Mouse (Mus musculus) midbrain, embryonic 12.5 days (tissue): ENCODE results near the gene Tst. TPM values are rescaled to one million over a fixed set of nuclear protein-coding genes. Genes with fewer than 3 reads are reported as not detected.

Experiments used
- ATAC-seq: fragments of 200-750 bp; cut with Nextera tagmentation; 2 replicates; pipeline ENCODE4 v1.8.0; 2017; ENCODE audit warnings: low read depth, moderate TSS enrichment, moderate library complexity; ENCODE audit not compliant: low FRiP score
- H3K27ac ChIP-seq: fragments of 300-500 bp; sonication (generic); replicated peaks from 2 replicates; pipeline ENCODE4 v1.5.1; 2016; ENCODE audit warnings: mild to moderate bottlenecking
- H3K27me3 ChIP-seq: fragments of 300-500 bp; sonication (generic); 2 replicates; pipeline ENCODE4 v1.6.1; 2016; ENCODE audit warnings: mild to moderate bottlenecking
- H3K36me3 ChIP-seq: fragments of 300-500 bp; sonication (generic); 2 replicates; pipeline ENCODE4 v1.6.1; 2016
- H3K4me1 ChIP-seq: fragments of 300-500 bp; sonication (generic); 2 replicates; pipeline ENCODE4 v1.6.1; 2016
- H3K4me2 ChIP-seq: fragments of 300-500 bp; sonication (generic); replicated peaks from 2 replicates; pipeline ENCODE4 v1.6.1; 2016; ENCODE audit warnings: mild to moderate bottlenecking, moderate library complexity
- H3K4me3 ChIP-seq: fragments of 300-500 bp; sonication (generic); 2 replicates; pipeline ENCODE4 v1.5.1; 2016; ENCODE audit warnings: mild to moderate bottlenecking
- H3K9ac ChIP-seq: fragments of 300-500 bp; sonication (generic); replicated peaks from 2 replicates; pipeline ENCODE4 v1.6.1; 2016; ENCODE audit warnings: mild to moderate bottlenecking, moderate library complexity
- H3K9me3 ChIP-seq: fragments of 300-500 bp; sonication (generic); 2 replicates; pipeline ENCODE4 v1.6.1; 2016; ENCODE audit warnings: mild to moderate bottlenecking
- WGBS: fragments of 180-500 bp; shearing (Covaris S2); methylation state at CpG from one replicate; pipeline ENCODE4 v1.1.7; 2016; 5-methylcytosine and 5-hydroxymethylcytosine counted together
- polyA plus RNA-seq: library from polyadenylated mRNA; unstranded; fragments of >200 nt; fragmentation: Nextera tagmentation; extraction: Ambion mirVana; gene quantifications from 2 replicates; pipeline ENCODE4 v1.2.1, GENCODE M21; 2016

Gene Tst
- polyA plus RNA-seq, 1 experiment from 2014 or later = 5.5 TPM

DNA sequence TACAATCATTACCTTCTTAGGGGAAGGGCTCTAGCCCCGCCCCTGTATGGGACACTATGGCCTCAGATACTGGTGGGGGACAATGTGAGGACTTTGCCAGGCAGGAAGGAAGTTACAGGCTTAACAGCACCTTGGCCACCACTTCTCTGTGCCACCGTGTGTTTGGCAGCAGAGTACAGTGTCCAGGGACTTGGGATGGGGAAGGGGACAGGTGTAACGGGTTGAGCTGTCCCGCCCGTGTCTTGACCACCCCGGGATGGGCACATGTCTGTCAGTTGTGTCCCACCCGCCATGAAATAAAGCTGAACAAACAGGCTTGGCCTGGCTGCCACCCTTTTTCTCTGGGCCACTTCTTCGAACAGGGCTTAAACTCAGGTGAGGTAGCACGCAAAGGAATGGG lies 33.3 kb upstream of the Tst start:
- peaks cover 35% of the 10 kb centered on the region for H3K4me1 ChIP-seq
- peaks cover 17% of the 10 kb centered on the region; the same call in 1 of the 2 replicates for H3K36me3 ChIP-seq
- no peak overlapping the region for H3K27ac ChIP-seq
- no peak for ATAC-seq
- H3K4me3 ChIP-seq = no peak overlapping the region
- H3K9ac ChIP-seq = no peak overlapping the region
- 66% methylated on average over 9 of the region's 9 CpGs for WGBS
- H3K27me3 ChIP-seq = peaks cover 14% of the 10 kb centered on the region; the same call in 1 of the 2 replicates
- H3K4me2 ChIP-seq = no peak overlapping the region
- H3K9me3 ChIP-seq = no peaks in the 10 kb centered on the region

DNA sequence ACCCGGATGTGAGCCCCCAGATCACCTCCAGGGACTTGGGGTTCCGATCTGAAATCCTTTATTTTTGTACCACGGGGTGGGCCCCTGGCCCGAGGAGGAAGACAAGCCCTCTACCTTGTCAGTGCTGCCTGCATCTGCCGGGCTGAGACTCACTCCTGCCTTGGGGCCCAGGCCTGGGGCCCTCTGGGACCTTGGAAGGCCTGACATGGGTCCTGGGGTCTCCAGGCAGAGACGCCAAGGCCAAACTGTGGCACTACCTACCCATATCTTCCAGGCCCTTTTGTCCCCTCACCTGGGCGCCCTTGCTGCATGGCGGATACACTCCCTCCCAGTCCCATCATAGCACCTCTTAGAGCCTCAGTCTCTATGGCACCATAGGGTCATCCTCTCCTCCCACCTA lies 32.8 kb upstream of the Tst start:
- 54% methylated on average over 8 of the region's 8 CpGs for WGBS
- H3K9ac ChIP-seq = no peak overlapping the region
- no peak overlapping the region for H3K4me3 ChIP-seq
- no peak overlapping the region for H3K4me2 ChIP-seq
- peaks cover 14% of the 10 kb centered on the region; the same call in 1 of the 2 replicates for H3K27me3 ChIP-seq
- peaks cover 22% of the 10 kb centered on the region; the same call in 1 of the 2 replicates for H3K36me3 ChIP-seq
- H3K4me1 ChIP-seq = peaks cover 35% of the 10 kb centered on the region
- ATAC-seq = no peak
- H3K9me3 ChIP-seq = no peaks in the 10 kb centered on the region
- no peak overlapping the region for H3K27ac ChIP-seq

DNA sequence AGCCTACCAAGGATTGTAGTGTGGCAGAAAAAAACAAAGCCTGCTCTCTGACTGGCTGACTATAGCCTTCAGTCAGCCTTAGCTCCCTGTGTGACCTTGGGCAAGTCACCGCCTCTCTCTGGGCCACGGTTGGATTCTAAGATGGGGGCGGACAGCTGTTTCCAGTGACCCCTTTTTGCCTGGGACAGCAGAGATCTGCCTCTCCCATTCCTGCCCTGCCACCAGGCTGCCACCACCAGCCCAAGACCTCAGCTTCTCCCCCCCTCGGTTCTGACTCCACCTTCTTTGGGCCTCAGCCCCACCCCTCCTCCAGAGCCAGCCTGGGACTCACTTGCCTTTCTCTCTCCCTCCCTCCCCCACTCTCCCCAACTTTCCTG lies 32.3 kb upstream of the Tst start:
- no peak for ATAC-seq
- peaks cover 27% of the 10 kb centered on the region for H3K36me3 ChIP-seq
- H3K9me3 ChIP-seq = no peaks in the 10 kb centered on the region
- 46% methylated on average over 4 of the region's 4 CpGs for WGBS
- peaks cover 14% of the 10 kb centered on the region; the same call in 1 of the 2 replicates for H3K27me3 ChIP-seq
- H3K27ac ChIP-seq = no peak overlapping the region
- H3K9ac ChIP-seq = no peak overlapping the region
- peaks cover 35% of the 10 kb centered on the region for H3K4me1 ChIP-seq
- H3K4me2 ChIP-seq = no peak overlapping the region
- H3K4me3 ChIP-seq = no peak overlapping the region

DNA sequence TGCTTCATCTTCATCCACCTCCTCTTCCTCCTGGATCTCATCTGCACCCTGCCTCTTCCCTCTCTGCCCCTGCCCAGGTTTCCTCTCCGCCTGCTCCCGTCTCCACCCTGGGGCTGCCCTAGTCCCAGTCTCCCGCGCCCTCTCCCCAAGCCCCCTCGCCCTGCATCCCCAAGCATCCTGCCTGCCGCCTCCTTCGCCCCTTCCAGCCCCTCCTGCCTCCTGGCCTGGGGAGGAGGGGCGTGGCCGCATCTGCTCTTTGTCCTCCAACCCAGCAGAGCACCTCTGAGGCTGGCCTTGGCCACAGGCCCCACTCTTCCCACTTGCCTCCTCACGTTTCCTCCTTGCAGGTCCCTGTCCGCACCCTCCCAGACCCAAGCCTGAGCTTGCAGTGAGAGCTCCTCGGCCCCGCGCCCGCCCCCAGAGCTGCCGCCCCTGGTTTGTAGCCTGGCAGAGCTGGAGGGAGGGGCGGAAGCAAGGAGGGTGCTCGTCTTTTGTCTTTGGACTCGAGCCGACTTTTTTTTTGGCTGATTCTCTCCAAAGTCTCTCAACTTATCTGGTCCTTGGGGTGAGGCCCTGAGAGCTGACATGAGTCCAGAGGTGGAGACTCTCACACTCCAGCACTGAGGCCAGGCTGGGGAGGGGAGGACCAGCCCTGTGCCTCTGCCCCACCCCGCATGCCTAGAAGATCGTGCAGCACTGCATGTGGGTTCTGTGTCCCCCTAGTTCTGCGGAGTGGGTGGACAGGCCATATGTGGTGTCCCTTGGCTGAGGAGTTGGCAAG lies 31.7 kb upstream of the Tst start:
- peak; percentile 20 for ATAC-seq
- peak overlapping the region; percentile 63 for H3K27ac ChIP-seq
- 12% methylated on average over 23 of the region's 23 CpGs for WGBS
- H3K9me3 ChIP-seq = no peaks in the 10 kb centered on the region
- H3K9ac ChIP-seq = peak overlapping the region; percentile 20
- H3K27me3 ChIP-seq = peaks cover 14% of the 10 kb centered on the region; the same call in 1 of the 2 replicates
- peak overlapping the region; percentile 52 for H3K4me2 ChIP-seq
- H3K4me3 ChIP-seq = peak overlapping the region; percentile 28
- peaks cover 32% of the 10 kb centered on the region for H3K36me3 ChIP-seq
- peaks cover 35% of the 10 kb centered on the region for H3K4me1 ChIP-seq

DNA sequence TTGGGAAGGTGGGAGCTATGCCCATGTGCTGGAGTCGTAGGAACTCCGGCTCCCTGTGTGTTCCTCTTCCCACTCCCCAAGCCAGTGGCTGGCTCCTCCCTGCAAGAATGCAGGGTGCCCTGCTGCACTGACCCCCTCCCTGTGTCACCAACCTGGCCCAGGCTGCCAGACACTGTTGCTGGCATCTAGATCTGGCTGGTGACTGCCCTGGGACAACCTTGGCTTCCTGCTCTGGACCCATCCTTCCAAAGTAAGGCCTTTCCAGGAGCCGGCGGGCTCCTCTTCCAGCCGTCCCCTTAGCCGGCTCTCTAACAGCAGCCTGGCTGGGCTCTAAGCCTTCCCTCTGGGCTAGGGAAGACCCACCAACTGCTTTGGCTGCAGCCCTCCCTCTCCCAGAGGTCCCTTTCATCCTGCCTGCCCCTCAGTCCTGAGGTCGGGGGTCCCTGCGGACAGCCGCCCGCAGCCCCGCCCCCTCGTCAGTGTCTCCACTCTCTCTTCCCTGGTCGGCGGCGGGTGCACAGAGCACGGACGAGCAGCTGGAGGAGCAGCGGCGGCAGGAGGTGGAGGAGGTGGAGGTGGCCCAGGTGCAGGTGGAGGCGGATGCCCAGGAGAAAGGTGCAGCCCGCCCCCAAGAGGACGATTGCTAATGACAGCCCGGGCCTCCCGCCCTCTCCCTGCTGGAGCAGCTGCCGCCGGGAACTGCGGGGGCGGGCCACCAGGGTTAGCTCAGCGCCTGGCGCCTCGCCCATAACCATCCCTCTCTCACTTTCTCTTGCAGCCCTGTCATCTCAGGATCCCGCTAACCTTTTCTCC lies 30.9 kb upstream of the Tst start:
- peak overlapping the region; percentile 63 for H3K27ac ChIP-seq
- H3K9ac ChIP-seq = peak overlapping the region; percentile 20
- peak; percentile 35 for ATAC-seq
- 6% methylated on average over 25 of the region's 32 CpGs for WGBS
- H3K4me3 ChIP-seq = peak overlapping the region; percentile 28
- H3K9me3 ChIP-seq = no peaks in the 10 kb centered on the region
- H3K4me1 ChIP-seq = peaks cover 35% of the 10 kb centered on the region
- H3K4me2 ChIP-seq = peak overlapping the region; percentile 52
- peaks cover 14% of the 10 kb centered on the region; the same call in 1 of the 2 replicates for H3K27me3 ChIP-seq
- H3K36me3 ChIP-seq = peaks cover 41% of the 10 kb centered on the region

DNA sequence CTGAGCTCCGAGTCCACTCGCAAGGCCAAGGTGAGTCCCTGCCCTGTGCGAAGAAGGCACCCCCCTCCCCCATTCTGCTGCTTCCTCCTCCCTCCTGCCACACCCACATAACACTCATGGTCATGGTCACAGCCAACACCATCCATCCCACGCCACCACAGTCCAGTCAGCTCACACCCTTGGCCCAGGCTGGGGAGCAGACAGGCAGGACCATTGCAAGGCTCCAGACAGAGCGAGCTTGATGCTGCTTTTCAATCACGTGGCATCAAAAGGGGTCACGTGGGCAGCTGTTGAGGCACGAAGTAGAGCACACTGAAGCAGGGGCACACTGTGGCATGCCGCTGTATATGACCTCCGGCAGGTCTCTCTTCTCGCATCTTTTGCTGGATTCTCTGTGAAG lies 30.0 kb upstream of the Tst start:
- no peak overlapping the region for H3K27ac ChIP-seq
- H3K4me1 ChIP-seq = peaks cover 35% of the 10 kb centered on the region

DNA sequence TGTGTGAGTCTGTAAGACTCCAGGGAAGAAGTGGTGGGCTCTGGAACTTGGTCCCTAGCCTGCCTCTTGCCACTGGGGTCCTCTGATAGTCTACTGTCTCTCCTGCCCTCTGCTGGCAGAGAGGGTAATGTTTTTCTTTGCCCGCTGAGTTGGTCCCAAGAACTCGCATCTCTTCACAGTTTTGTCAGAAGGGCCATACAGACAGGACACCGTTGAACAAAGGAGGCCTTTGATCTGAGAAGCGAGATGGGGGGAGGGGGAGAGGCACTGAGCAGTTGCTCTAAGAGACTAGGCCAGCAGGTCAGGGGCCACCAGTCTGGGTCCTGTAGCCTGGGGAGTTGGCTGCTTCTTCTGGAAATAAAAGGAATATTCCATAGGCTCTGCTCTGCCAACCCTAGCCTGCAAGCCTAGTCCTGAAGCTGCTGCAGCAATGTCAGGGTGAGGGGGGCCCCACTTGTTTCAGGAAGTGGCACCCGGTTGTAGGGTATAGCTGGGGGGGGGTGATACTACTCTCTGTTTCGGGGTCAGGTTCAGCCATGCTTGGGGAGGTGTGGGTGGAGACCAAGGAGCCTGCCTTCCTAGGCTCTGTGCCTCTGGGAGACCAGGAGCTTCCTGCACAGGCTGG lies 29.3 kb upstream of the Tst start:
- no peak overlapping the region for H3K9ac ChIP-seq
- H3K27me3 ChIP-seq = peaks cover 14% of the 10 kb centered on the region; the same call in 1 of the 2 replicates
- no peaks in the 10 kb centered on the region for H3K9me3 ChIP-seq
- H3K36me3 ChIP-seq = peaks cover 50% of the 10 kb centered on the region
- H3K4me1 ChIP-seq = peaks cover 37% of the 10 kb centered on the region
- 34% methylated on average over 6 of the region's 6 CpGs for WGBS
- no peak overlapping the region for H3K27ac ChIP-seq
- H3K4me2 ChIP-seq = no peak overlapping the region
- H3K4me3 ChIP-seq = no peak overlapping the region
- ATAC-seq = no peak

More for the DNA sequence above, 30.0 kb upstream of the Tst start:
- H3K27me3 ChIP-seq = peaks cover 14% of the 10 kb centered on the region; the same call in 1 of the 2 replicates
- H3K9me3 ChIP-seq = no peaks in the 10 kb centered on the region
- H3K4me2 ChIP-seq = no peak overlapping the region
- 84% methylated on average over 11 of the region's 11 CpGs for WGBS
- peaks cover 50% of the 10 kb centered on the region for H3K36me3 ChIP-seq
- no peak for ATAC-seq
- no peak overlapping the region for H3K9ac ChIP-seq
- no peak overlapping the region for H3K4me3 ChIP-seq

DNA sequence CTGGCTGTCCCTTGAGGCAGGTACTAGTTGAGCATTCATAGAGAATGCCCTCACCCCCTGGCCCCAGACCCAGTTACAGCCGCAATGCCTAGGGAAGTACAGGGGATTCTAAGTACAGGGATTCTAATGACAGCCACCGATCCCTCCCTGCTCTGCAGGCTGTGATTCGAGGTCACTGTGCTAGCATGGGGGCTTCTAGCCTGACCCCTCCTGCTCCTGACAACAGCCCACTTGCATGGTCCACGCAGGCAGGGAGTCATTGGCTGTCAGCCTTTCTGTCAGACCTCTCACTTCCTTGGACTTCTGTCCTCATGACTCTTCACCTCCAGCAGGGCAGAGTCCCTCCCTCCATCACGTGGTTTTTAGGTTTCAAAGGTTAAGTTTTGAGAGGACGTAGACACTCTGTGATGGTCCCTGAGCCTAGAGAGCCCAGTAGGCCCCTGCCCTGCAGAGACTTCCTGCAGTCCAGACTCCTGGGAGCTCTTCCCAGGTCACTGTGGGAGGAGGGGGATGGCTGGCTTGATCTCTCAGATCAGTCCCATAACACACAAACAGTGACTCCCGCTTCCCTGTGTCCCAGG lies 25.9 kb upstream of the Tst start:
- Histone ChIP-seq H3K4me1 (peaks cover 37% of the 10 kb centered on the region), H3K9ac (no peak overlapping the region), H3K4me2 (no peak overlapping the region), H3K36me3 (peaks cover 50% of the 10 kb centered on the region), H3K27ac (no peak overlapping the region), H3K4me3 (no peak overlapping the region), H3K9me3 (no peaks in the 10 kb centered on the region), H3K27me3 (peaks cover 10% of the 10 kb centered on the region)
- no peak for ATAC-seq
- WGBS = 87% methylated on average over 7 of the region's 7 CpGs

DNA sequence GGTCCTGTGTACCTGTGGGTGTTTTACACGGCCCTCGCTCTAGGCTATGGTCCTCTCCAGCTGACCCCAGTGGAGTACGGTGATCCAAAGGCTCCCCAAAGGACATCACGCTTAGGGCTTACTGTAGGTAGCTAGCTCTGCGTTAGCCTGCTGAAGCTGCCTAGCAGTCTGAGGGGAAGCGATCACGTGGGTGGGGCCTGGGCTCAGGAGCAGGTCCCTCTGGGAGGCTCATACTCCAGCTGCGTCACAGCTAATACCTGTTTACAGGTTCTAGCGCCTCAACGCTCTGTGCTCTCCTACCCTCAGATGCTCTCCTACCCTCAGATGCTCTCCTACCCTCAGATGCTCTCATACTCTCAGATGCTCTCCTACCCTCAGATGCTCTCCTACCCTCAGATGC lies 25.2 kb upstream of the Tst start:
- Histone ChIP-seq H3K4me2 (no peak overlapping the region), H3K9ac (no peak overlapping the region), H3K4me3 (no peak overlapping the region), H3K36me3 (peaks cover 50% of the 10 kb centered on the region), H3K4me1 (peaks cover 30% of the 10 kb centered on the region), H3K9me3 (no peaks in the 10 kb centered on the region), H3K27ac (no peak overlapping the region), H3K27me3 (peaks cover 12% of the 10 kb centered on the region)
- ATAC-seq = no peak
- WGBS = 87% methylated on average over 10 of the region's 10 CpGs

DNA sequence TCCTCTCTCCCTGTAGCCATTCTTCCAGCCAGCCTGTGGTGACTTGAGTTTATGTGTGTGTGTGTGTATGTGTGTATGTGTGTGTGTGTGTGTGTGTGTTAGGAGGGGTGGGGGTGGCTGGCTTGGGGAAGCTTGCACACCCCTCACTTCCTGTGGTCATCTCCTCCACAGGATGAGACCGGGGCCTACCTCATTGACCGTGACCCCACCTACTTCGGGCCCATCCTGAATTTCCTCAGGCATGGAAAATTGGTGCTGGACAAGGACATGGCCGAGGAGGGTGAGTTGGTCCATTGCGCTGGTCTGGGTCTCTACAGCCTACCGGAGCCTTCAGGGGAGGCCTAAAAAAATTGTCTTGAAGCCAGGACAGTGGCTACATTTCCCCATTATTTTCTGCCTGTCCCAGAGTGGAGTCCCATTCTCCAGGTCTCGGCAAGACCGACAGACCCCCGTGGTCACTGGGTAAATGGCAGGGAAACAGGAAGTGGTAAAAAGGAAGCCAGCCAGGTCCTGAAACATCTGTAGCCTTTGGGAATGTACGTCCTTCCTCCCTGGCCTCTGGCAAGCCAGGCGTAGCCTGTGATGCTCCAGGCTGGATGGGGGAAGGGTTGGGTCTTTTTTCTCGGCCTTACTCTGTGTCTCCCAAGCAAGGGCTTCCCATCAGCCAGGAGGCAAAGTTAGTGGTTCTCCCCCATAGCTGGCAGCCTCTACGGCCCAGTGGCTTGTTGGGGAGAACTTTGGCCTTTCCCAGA lies 24.3 kb upstream of the Tst start:
- ATAC-seq = no peak
- Histone ChIP-seq H3K4me1 (peaks cover 25% of the 10 kb centered on the region), H3K9ac (peak overlapping the region; percentile 86; the same call in 1 of the 2 replicates), H3K4me2 (peak overlapping the region; percentile 84), H3K9me3 (no peaks in the 10 kb centered on the region), H3K27me3 (peaks cover 12% of the 10 kb centered on the region), H3K27ac (no peak overlapping the region), H3K36me3 (peaks cover 42% of the 10 kb centered on the region), H3K4me3 (peak overlapping the region; percentile 88)
- WGBS = 87% methylated on average over 13 of the region's 13 CpGs

DNA sequence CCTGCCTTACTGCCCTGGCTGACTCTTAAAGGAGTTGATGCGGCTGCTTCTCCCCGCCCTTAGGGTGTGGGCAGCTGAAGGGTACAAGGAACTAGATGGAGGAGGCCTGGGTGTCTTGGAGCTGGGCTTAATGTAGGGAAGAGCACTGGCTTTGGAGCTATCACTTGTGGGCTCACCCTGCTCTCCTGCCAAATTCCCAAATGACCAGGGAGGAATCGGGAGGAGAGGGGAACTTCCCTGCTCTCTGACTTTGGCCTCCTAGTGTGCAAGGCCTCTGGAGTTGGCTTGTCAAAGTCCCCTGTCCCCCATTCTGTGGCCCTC lies 23.4 kb upstream of the Tst start:
- Histone ChIP-seq H3K9ac (peak overlapping the region; percentile 86), H3K4me2 (peak overlapping the region; percentile 84), H3K27me3 (peaks cover 15% of the 10 kb centered on the region), H3K9me3 (no peaks in the 10 kb centered on the region), H3K4me3 (peak overlapping the region; percentile 88), H3K4me1 (peaks cover 17% of the 10 kb centered on the region), H3K36me3 (peaks cover 34% of the 10 kb centered on the region), H3K27ac (peak overlapping the region; percentile 80)
- no peak for ATAC-seq
- WGBS = 0% methylated on average over 3 of the region's 3 CpGs
